Mouse (Mus musculus) spleen, adult 2 months (tissue): ENCODE measurements around the gene Cd44.

Source experiments
- CTCF ChIP-seq: fragments of 200-500 bp; IDR thresholded peaks from 2 replicates; pipeline ENCODE4 v1.5.1; 2011; ENCODE audit warnings: mild to moderate bottlenecking, inconsistent platforms; ENCODE audit not compliant: insufficient read depth, insufficient read length, insufficient replicate concordance; ENCODE audit errors: extremely low read depth
- POLR2A ChIP-seq: fragments of 200-500 bp; IDR thresholded peaks from 2 replicates; pipeline ENCODE4 v1.6.1; 2011; ENCODE audit warnings: low read depth, low read length, inconsistent platforms

DNA sequence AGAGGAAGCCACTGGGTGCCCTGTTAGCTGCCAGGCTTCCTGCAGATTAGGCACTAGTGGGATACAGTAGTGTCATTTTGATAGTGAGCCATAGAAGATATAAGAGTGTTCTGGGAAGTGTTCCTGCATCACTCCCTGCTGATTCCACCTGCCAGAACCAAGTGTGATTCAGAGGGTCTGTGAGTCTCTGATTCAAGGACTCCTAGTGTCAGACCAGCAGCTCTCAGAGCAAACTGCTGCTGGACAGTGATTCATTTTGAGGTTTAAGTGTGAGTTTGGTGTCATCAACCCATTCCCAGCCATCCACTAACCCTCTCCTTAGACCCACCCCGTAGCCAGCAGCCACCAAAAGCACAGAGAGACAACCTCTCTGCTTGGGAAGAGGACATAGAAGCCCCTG is 6.3 kb downstream of the Cd44 start:
- TF ChIP-seq POLR2A: no peak
- TF ChIP-seq CTCF: no peak
